Mouse (Mus musculus) embryonic facial prominence, embryonic 10.5 days (tissue): ENCODE data around the gene Terb1. TPM values are rescaled to one million over a fixed set of nuclear protein-coding genes. Genes with fewer than 3 reads are reported as not detected.

Experiments
- DNase-seq: peaks from one replicate; pipeline ENCODE4 v3.0.0-alpha.2; 2017; ENCODE audit warnings: low spot score
- H3K27ac ChIP-seq: fragments of 300-500 bp; sonication (generic); replicated peaks from 2 replicates; pipeline ENCODE4 v1.5.1; 2016; ENCODE audit warnings: mild to moderate bottlenecking
- H3K27me3 ChIP-seq: fragments of 300-500 bp; sonication (generic); replicated peaks from 2 replicates; pipeline ENCODE4 v1.6.1; 2016; ENCODE audit warnings: low read depth, mild to moderate bottlenecking; ENCODE audit not compliant: poor library complexity, severe bottlenecking
- H3K36me3 ChIP-seq: fragments of 300-500 bp; sonication (generic); replicated peaks from 2 replicates; pipeline ENCODE4 v1.6.1; 2016; ENCODE audit warnings: mild to moderate bottlenecking, moderate library complexity
- H3K4me1 ChIP-seq: fragments of 300-500 bp; sonication (generic); 2 replicates; pipeline ENCODE4 v1.6.1; 2016
- H3K4me3 ChIP-seq: fragments of 300-500 bp; sonication (generic); 2 replicates; pipeline ENCODE4 v1.5.1; 2016; ENCODE audit warnings: mild to moderate bottlenecking, moderate library complexity
- H3K9me3 ChIP-seq: fragments of 300-500 bp; sonication (generic); 2 replicates; pipeline ENCODE4 v1.6.1; 2016; ENCODE audit warnings: mild to moderate bottlenecking
- WGBS: fragments of 180-500 bp; shearing (Covaris S2); methylation state at CpG from one replicate; pipeline ENCODE4 v1.1.7; 2016; 5-methylcytosine and 5-hydroxymethylcytosine counted together
- polyA plus RNA-seq: library from polyadenylated mRNA; unstranded; fragments of >200 nt; fragmentation: Nextera tagmentation; extraction: Ambion mirVana; gene quantifications from 2 replicates; pipeline ENCODE4 v1.2.1, GENCODE M21; 2016

Terb1 gene
- polyA plus RNA-seq, 1 experiment from 2014 or later: 0.19 TPM

DNA sequence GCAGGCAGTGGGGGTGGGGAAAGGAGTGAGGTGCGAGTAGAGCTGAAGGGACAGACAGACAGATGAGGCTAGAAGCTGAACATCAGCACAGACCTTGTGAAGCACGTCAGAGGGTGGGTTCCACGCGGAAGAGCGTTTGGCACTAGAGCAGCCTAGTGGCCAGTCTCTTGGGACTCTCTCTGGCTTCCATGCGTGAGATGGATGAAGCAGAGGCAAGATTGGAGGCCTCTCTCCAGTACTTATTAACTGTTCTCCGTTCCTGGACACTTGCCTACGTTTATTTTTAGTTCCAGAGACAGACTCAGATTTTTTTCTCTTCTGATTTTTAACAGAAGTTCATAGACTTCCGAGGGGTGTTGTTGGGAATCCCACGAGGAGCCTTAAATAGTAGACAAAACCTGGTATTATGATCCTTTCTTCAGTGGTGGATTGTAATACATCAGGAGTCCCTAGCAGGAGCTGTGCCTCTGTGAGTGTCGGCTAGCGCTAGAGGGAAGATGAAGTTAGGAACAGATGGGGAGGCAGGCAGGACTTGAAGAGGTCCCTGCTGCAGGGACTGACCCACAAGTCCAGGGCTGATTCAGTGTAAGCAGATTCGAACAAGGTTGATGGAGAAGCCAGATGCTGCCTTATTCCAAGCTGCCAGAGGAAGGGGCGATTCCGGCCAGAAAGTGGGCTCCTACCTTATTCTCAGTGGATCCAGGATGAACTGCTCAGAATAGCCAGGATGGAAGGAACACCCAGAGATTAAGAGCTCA is 104.1 kb downstream of the Terb1 start:
- no peak overlapping the region for H3K4me3 ChIP-seq
- H3K27me3 ChIP-seq: no peaks in the 10 kb centered on the region
- no peaks in the 10 kb centered on the region for H3K9me3 ChIP-seq
- H3K36me3 ChIP-seq: no peaks in the 10 kb centered on the region
- no peak for DNase-seq
- WGBS: 79% methylated on average over 15 of the region's 15 CpGs
- no peaks in the 10 kb centered on the region for H3K4me1 ChIP-seq
- H3K27ac ChIP-seq: no peak overlapping the region

DNA sequence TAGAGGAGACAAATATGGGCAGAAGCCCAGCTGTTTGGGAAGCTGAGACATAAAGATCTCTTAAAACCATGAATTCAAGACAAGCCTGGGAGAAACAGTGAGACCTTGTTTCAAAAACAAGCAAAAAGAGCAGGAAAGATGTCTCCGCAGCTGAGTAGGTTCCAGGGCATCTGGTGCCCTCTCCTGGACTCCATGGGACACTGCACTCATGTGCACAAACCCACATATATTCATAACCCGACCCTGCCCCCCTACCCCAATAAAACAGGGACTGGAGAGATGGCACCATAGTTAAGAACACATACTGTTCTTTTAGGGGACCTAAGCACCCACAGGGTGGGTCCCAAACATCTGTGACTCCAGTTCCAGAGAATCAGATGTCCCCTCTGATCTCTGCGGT is 106.1 kb downstream of the Terb1 start:
- no peak for DNase-seq
- WGBS: 73% methylated on average over 3 of the region's 3 CpGs
- Histone ChIP-seq H3K27me3 (no peaks in the 10 kb centered on the region), H3K27ac (no peak overlapping the region), H3K9me3 (no peaks in the 10 kb centered on the region), H3K36me3 (no peaks in the 10 kb centered on the region), H3K4me3 (no peak overlapping the region), H3K4me1 (no peaks in the 10 kb centered on the region)

Other genes with a start within 250 kb of the Terb1 start
- not detected in 2 replicates for gene Cmtm2a, start 216.7 kb downstream of the Terb1 start, polyA plus RNA-seq
- not detected in 2 replicates for gene Gm45711, start 199.8 kb downstream of the Terb1 start, polyA plus RNA-seq
- not detected in 2 replicates for gene Cmtm1, start 199.8 kb downstream of the Terb1 start, polyA plus RNA-seq
- not detected in 2 replicates for gene Gm11020, start 188.3 kb downstream of the Terb1 start, polyA plus RNA-seq
- not detected in 2 replicates for gene Cmtm2b, start 187.7 kb downstream of the Terb1 start, polyA plus RNA-seq
- gene Cmtm3, start 170.5 kb downstream of the Terb1 start, polyA plus RNA-seq: 93.4 and 105 TPM in 2 replicates
- 2.2 and 2.4 TPM in 2 replicates for gene Cmtm4, start 114.1 kb downstream of the Terb1 start, polyA plus RNA-seq
- 69.3 and 74.4 TPM in 2 replicates for gene Dync1li2, start 66.9 kb downstream of the Terb1 start, polyA plus RNA-seq
- gene Nae1, start 24.7 kb upstream of the Terb1 start, polyA plus RNA-seq: 124 and 137 TPM in 2 replicates
- gene Car7, start 24.8 kb upstream of the Terb1 start, polyA plus RNA-seq: 0.75 and 1.00 TPM in 2 replicates
- gene Pdp2, start 81.5 kb upstream of the Terb1 start, polyA plus RNA-seq: 15.4 and 16.0 TPM in 2 replicates
- not detected in 2 replicates for gene Cdh16, start 114.5 kb upstream of the Terb1 start, polyA plus RNA-seq
- 0.92 and 1.3 TPM in 2 replicates for gene Rrad, start 121.4 kb upstream of the Terb1 start, polyA plus RNA-seq
- 97.6 and 98.6 TPM in 2 replicates for gene Ciao2b, start 132.1 kb upstream of the Terb1 start, polyA plus RNA-seq
- not detected in 2 replicates for gene Ces2a, start 224.1 kb upstream of the Terb1 start, polyA plus RNA-seq